Mouse (Mus musculus) liver, adult 2 months (tissue): Measurements from ENCODE around the gene Ttll2. TPM values are rescaled to one million over a fixed set of nuclear protein-coding genes. Genes with fewer than 3 reads are reported as not detected.
A peak's percentile ranks its signal among the peaks of the same experiment; 100 is the strongest.
"Not testable (repeated sequence)": the region's sequence is repeated elsewhere in the genome, so short reads cannot be mapped to it uniquely, and the experiment has no call there.

Experiments
- DNase-seq: peaks from one replicate; pipeline ENCODE4 v3.0.0-alpha.2; 2011; ENCODE audit warnings: low read depth, low spot score; ENCODE audit errors: extremely low read depth
- H3K27ac ChIP-seq: fragments of 200-500 bp; replicated peaks from 2 replicates; pipeline ENCODE4 v1.5.1; 2012; ENCODE audit warnings: low read depth, mild to moderate bottlenecking, control low read depth, inconsistent platforms, low read length; ENCODE audit not compliant: insufficient read depth
- H3K27me3 ChIP-seq: fragments of 200-500 bp; 2 replicates; pipeline ENCODE4 v1.6.1; 2012; ENCODE audit warnings: mild to moderate bottlenecking, moderate library complexity, low read length, inconsistent platforms; ENCODE audit not compliant: control insufficient read depth, insufficient read depth
- H3K36me3 ChIP-seq: fragments of 200-500 bp; 2 replicates; pipeline ENCODE4 v1.6.1; 2012; ENCODE audit warnings: low read length, inconsistent platforms; ENCODE audit not compliant: control insufficient read depth, insufficient read depth
- H3K4me1 ChIP-seq: fragments of 200-500 bp; 2 replicates; pipeline ENCODE4 v1.6.1; 2011; ENCODE audit warnings: low read length; ENCODE audit not compliant: control insufficient read depth, insufficient read depth
- H3K4me3 ChIP-seq: fragments of 200-500 bp; 2 replicates; pipeline ENCODE4 v1.5.1; 2011; ENCODE audit warnings: low read depth, mild to moderate bottlenecking, control low read depth, low read length, moderate library complexity; ENCODE audit not compliant: insufficient read depth
- H3K79me2 ChIP-seq: fragments of 200-500 bp; 2 replicates; pipeline ENCODE4 v1.6.1; 2012; ENCODE audit warnings: inconsistent platforms, mild to moderate bottlenecking, low read length, moderate library complexity; ENCODE audit not compliant: control insufficient read depth, insufficient read depth
- H3K9ac ChIP-seq: fragments of 200-500 bp; 2 replicates; pipeline ENCODE4 v1.6.1; 2012; ENCODE audit warnings: low read depth, mild to moderate bottlenecking, control low read depth, inconsistent platforms, low read length
- WGBS: fragments of 180-500 bp; shearing (Covaris S2); methylation state at CpG from one replicate; pipeline ENCODE4 v1.1.7; 2018; 5-methylcytosine and 5-hydroxymethylcytosine counted together
- polyA plus RNA-seq: library from polyadenylated mRNA; depleted of rRNA; stranded (reverse); fragments of >200 nt; gene quantifications from 2 replicates; pipeline ENCODE4 v1.2.3, GENCODE M21; 2012
- total RNA-seq: library from RNA; depleted of rRNA; stranded (reverse); fragments of >200 nt; gene quantifications from 2 replicates; pipeline ENCODE4 v1.2.3, GENCODE M21; 2014

The Ttll2 gene
- total and polyA plus RNA-seq, 2 experiments: 0.07 TPM; not detected in 1

DNA sequence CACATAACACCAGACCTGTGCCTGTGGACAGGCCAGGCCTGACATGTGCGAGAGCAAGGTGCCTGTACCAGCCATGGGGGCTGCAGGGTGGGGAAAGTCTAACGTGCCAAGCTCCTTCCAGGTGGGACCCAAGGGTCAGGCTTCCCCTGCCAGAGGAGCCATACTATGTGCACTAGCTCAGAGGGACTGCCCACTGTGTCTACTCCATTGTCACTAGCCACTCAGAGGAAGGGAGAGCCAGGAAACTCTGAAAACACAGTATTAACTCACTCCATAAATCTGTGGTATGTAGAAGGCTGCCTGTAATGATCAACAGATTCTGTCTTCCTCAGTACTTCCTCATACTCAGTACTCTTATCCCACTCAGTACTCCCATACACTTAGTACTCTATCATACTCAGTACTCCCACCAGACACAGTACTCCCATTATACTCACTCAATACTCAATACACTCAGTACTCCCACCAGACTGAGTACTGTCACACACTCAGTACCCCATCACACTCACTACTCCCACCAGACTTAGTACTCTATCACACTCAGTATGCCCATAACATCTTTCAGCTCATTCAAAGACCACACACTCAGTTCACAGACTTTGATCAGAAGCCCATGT lies 36.0 kb upstream of the Ttll2 start:
- not testable (repeated sequence) for H3K27ac ChIP-seq, H3K27me3 ChIP-seq, DNase-seq, H3K4me1 ChIP-seq, H3K4me3 ChIP-seq, H3K9ac ChIP-seq, H3K79me2 ChIP-seq, H3K36me3 ChIP-seq
- no CpG with 5 or more reads among the region's 2 CpGs for WGBS

DNA sequence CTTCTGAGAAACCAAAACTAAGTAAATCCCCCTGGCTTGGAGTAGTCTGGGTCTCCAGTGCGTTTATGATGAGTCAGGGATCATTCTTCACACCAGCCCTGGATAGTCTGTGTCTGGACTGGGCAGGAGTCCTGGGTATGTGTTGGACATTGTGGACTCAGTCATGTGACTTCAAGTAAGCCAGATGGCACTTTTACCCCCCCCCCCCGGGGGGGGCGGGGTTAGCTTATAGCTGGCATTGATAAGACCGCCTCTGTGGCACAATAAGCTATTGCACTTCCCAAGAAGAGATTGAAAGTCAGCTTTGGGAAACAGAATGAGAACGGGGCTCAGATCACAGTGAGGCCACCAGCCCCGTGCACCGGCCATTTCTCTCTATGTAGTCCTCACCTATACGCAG lies 33.5 kb upstream of the Ttll2 start:
- not testable (repeated sequence) for H3K4me1 ChIP-seq, H3K79me2 ChIP-seq, H3K27me3 ChIP-seq, H3K9ac ChIP-seq, H3K27ac ChIP-seq, H3K4me3 ChIP-seq, H3K36me3 ChIP-seq
- DNase-seq: peak; percentile 3
- WGBS: 74% methylated on average over 8 of the region's 8 CpGs

DNA sequence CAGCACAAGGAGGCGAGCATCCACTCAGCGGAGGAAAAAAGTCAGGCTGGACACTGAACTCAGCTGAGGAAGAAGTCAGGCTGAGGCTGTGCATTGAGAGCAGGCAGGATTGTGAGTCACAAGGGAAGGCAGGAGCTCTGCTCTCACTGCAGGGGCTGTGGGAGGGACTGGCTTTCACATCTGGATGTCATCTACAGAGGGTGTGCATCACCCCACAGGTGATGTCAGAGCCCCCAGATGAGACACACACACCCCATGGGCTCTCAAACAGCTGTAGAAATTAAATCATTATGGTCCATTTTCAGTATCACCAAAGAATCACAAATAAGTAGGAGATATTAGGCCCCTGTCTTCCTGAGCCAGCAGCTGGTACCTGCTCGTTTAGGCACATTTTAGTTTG lies 32.9 kb upstream of the Ttll2 start, which contains the start of gene Unc93a2:
Gene Unc93a2 (minus strand): TSS at position 101 of the 400 bp plus-strand sequence.
- H3K36me3 ChIP-seq, H3K79me2 ChIP-seq, DNase-seq, H3K27ac ChIP-seq, H3K27me3 ChIP-seq, H3K4me1 ChIP-seq, H3K4me3 ChIP-seq, H3K9ac ChIP-seq: not testable (repeated sequence)
- WGBS: 86% methylated on average over 3 of the region's 3 CpGs

DNA sequence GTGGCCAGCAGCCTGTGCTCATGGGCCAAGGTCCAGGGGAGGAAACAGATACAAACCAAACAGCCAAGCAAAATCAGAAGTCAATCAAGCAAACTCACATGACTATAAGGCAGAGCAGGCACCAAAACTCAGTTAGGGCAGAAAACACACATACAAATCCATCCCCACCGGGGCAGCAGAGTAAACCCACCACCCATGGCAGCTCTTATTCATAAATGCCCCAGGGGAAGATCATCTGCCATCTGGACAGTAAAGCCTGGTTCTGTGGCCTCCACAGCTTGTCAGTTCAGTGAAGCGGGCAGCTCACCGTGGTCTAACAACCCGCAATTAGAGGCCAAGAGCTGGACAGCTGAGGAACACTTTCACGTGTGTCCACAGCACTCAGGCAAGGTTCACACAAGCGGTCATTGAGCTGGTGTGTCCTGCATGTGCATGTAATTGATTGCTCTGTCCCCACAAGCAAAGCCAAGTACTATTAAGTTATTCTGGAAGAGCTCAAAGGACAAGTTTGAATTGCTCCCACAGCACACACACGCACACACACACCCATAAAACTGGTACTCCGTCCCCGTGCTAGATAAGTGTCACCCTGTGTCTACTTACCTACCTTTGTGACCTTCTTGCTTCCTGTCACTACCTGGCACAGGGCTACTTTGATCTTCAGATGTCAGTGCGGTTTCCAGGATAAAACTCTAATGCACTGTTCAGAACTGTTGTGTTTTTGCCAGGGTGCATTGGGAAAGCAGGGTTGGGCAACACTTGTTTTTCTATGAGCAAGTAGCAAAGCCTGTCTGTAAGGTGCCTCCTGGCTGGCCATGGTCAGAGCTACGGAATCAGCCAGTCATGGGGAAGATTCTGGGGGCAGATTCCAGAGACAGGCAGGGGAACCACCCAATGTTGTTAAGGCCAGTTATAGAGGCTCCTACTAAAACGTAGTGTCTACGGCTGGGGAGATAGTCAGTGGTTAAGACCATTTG lies 31.0 kb upstream of the Ttll2 start:
- WGBS: 23% methylated on average over 12 of the region's 13 CpGs
- H3K36me3 ChIP-seq, H3K79me2 ChIP-seq, H3K4me1 ChIP-seq, H3K27me3 ChIP-seq, H3K4me3 ChIP-seq: not testable (repeated sequence)
- DNase-seq: peak; percentile 58
- H3K9ac ChIP-seq: peak overlapping the region; percentile 61; the same call in 1 of the 2 replicates
- peak overlapping the region; percentile 98 for H3K27ac ChIP-seq

DNA sequence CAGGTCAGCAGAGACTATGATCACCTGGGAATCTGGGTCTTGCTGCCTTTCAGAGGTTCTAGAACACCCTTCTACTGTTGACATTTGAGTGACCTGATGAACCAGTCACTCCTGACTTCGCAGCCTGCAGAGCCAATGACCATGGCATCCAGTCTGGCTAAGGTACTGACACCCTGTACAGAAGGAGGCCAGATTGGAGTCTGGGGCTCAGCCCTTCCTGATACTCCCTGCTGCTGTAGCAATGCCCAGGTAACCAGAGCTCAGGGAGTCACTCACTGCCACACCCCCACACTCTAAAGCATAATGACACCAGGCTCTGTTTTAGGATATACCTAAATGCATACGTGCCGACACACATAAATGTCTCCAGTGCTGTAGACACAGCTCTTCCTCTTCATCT lies 30.2 kb upstream of the Ttll2 start:
- DNase-seq: peak; percentile 31
- H3K27me3 ChIP-seq, H3K36me3 ChIP-seq, H3K27ac ChIP-seq, H3K4me1 ChIP-seq, H3K4me3 ChIP-seq, H3K9ac ChIP-seq, H3K79me2 ChIP-seq: not testable (repeated sequence)
- WGBS: 22% methylated on average over 1 of the region's 3 CpGs

DNA sequence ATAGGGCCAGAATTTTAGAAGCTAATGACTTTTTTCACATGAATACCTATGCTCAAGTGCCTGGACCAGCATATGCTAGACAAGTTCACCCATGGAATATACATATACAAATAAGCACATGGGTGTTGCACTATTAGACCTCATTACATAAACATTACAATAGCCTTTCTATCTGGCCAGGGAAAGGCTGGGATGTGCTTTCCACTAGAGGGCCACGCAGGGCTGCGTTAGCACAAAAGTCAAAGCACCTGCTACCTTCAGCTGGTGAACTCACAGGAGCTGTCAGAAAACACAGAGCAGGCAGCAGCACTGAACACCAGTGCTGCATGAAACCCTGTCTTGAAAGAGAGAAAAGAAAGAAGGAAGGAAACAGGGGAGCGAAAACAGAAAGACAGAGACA lies 25.4 kb upstream of the Ttll2 start:
- not testable (repeated sequence) for H3K4me1 ChIP-seq, H3K4me3 ChIP-seq, H3K36me3 ChIP-seq, DNase-seq, H3K27ac ChIP-seq, H3K9ac ChIP-seq, H3K27me3 ChIP-seq, H3K79me2 ChIP-seq
- WGBS: 54% methylated on average over 3 of the region's 3 CpGs

DNA sequence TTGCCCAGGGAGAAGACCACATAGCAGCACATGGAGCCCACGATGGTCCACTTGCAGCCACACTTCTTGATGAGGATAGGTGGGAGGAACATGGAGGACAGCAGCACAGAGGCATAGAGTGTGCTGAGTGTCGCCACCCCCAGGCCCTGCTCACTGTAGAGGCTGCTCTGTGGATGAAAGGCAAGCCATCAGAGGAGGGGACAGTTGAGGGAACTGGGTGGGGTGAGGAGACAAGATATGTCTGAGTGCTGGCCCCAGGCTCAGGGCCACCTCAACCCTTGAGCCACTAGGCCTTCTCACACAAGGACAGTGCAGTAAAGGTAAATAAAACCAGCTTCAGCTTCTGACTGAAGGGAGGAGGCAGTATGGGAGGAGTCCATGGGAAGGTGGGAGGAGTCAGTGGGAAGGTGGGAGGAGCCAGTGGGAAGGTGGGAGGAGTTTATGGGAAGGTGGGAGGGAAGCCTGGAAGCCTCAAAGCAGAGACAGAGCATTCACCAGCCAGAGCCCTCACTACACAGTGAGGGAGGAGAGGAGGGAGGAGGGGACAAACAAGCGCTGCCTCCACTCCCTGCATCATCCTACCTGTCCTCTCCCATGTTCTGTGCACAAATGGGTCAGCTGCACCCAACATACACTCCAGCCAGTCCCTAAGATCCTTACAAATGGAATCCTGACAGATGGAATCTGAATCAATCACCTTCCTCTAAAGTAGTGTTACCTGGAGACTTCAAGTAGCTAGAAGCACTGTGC lies 24.6 kb upstream of the Ttll2 start:
- not testable (repeated sequence) for H3K9ac ChIP-seq, H3K36me3 ChIP-seq, H3K4me3 ChIP-seq, H3K27ac ChIP-seq, H3K4me1 ChIP-seq, DNase-seq, H3K27me3 ChIP-seq, H3K79me2 ChIP-seq
- 100% methylated on average over 1 of the region's 3 CpGs for WGBS

DNA sequence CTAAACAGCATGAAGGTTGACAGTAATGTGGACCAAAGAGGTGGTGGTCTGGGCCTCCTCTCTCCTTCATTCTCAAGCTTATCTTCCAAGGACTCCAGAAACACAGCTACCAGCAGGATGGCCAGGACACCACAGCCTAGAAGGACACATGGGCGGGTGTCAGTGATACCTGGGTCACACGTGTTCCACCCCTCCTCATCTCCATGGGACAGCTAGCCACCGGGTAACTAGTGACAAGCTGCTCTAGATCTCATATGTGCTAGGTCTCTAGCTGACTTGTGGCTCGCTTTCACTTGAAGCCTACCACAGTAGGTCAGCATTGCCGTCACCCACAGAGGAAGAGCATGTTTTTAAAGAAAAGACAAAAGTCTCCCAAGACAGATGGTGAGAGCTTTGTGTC lies 19.4 kb upstream of the Ttll2 start, which contains the start of gene Gm49630:
Gene Gm49630 (minus strand): TSS at position 101 of the 400 bp plus-strand sequence.
- 87% methylated on average over 4 of the region's 5 CpGs for WGBS
- not testable (repeated sequence) for H3K79me2 ChIP-seq, H3K36me3 ChIP-seq

More for the DNA sequence above, 19.4 kb upstream of the Ttll2 start, which contains the start of gene Gm49630:
- not testable (repeated sequence) for H3K27me3 ChIP-seq, DNase-seq, H3K4me1 ChIP-seq, H3K27ac ChIP-seq, H3K4me3 ChIP-seq, H3K9ac ChIP-seq
